Mouse (Mus musculus): Measurements from ENCODE around the gene Ccdc142. TPM values are rescaled to one million over a fixed set of nuclear protein-coding genes. Genes with fewer than 3 reads are reported as not detected.

Gene Ccdc142
- polyA plus RNA-seq, 1 experiment: 11.1 TPM

GRCm38 (mm10) chr6:83136291-83136880 is 35.0 kb downstream of the Ccdc142 start:
- no peak for DNase-seq (ENCODE audit: extremely low spot score in 1 of 2, low spot score in 1 of 2)

- DNase-seq (ENCODE audit: extremely low spot score in 1 of 2, low spot score in 1 of 2): peak in 1 of 2 experiments; percentile 34
These were observed 35.6 kb downstream of the Ccdc142 start for GRCm38 (mm10) chr6:83136881-83137575.

DNA sequence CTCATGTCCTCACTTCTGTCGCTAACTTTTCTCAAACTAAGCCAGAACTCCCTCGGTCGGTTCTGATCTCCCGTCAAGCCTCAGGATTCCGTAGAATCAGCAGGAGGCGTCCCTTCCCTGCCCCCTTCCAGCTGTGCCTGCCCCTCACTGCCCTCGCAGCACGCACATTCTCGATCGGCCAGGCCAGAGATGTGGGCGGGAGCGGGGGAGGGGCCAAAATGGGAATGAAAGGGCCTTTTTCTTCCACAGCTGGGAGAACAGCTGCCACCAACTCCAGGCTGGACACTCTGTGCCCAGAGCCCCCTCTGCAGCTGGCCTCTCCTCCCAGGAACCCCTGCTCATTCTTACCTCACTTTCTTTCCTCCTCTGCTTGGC is 36.2 kb downstream of the Ccdc142 start:
- peak; percentile 56 to 67 for DNase-seq (ENCODE audit: extremely low spot score in 1 of 2, low spot score in 1 of 2)

DNA sequence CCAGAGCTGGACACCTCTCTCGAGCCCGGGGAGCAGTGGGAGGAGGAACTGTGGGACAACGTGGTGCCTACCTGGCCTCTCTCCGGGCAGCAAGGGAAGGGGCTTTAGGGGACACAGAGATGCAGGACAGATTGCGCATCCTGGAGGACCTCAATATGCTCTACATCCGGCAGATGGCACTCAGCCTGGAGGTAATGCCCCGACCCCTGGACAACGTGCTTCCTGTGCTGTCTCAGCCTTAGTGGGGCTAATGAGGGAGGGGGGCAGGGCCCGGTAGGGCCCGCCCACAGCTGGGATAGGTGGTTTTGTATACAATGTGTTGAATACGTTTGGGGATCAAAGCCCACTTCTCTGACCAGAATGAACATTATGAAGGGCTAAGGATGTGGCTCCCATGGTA is 36.7 kb downstream of the Ccdc142 start:
- DNase-seq (ENCODE audit: extremely low spot score in 1 of 2, low spot score in 1 of 2): no peak

DNA sequence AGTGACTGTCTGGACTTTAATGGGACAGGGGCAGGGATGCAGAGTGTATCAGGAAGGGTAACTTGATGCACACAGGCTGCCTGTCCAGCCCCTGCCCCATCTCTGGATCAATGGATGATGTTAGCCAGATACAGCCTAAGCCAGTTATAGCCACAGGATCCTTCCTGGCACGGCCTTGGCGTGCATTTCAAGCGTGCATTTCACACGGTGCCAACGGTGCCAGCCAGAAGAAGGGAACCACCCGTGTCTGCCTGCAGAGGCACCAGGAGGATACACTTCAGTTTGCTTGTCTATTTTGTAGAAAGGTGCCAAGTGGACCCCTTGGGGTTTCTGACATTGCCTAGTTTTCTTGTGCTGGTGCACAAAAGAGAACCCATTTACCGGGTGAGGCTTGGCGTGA is 38.6 kb downstream of the Ccdc142 start:
- no peak for DNase-seq (ENCODE audit: extremely low spot score in 1 of 2, low spot score in 1 of 2)

DNA sequence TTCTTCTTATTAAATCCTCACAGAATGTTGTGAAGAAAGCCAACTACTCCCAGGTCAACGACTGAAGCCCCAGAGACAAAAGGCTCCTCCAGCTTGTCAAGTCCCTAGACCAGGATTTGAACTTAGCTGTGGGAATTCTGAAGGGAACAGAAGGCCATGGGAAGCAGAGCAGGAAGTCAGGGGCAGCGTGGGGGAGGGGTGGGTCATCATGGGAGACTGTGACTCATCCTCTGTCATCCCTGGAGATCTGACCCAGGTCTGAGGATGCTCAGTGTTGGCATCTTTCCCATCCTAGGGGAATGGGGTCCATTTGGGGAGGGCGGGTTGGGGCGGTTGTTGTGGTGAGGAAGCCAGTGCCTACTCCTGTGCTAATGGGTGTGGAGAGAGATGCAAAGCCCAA is 40.2 kb downstream of the Ccdc142 start:
- no peak for DNase-seq (ENCODE audit: extremely low spot score in 1 of 2, low spot score in 1 of 2)

DNA sequence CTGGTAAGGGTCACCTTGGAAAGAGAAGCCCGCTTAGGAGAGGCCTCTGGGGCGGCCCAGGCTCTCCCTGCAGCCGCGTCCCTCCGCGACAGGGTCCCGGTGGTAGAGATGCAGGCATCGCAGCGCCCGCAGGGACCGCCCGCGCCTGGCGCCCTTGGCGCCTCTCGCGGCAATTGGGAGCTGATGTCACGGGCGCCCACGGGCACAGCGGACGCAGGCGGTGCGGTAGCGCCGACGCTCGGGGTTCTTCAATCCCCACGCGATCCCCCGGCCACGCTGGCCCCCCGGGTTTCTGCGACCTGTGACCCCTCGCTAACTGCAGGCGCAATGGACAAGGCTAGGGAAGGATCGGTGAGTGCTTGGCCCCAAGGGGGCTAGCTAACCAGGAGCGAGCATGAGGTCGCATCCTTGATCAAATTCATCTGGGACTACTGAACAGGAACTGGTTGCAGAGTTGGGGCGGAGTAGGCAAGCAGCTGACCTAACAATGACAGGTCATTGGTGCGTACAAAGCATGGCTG is 40.9 kb downstream of the Ccdc142 start:
- DNase-seq (ENCODE audit: extremely low spot score in 1 of 2, low spot score in 1 of 2): peak in 1 of 2 experiments; percentile 68

GRCm38 (mm10) chr6:83142886-83143285 is 41.5 kb downstream of the Ccdc142 start:
- DNase-seq (ENCODE audit: extremely low spot score in 1 of 2, low spot score in 1 of 2): peak in 1 of 2 experiments; percentile 69

DNA sequence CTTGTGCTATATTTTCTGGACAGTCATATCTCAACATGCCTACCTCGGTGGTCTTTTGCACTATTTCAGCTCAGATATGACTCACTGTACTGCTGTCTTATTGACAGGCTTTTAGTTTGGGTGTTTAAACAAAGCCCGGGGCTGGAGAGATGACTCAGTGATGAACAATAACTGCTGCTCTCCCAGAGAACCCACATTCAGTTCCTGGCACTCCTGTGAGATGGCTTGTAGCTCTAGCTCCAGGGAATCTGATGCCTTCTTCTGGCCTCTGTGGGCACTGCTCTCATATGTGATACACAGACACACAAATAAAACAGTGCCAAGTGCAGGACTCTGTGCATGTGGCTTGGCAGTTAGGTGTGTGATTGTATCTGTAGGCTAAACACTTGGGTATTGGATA is 43.8 kb downstream of the Ccdc142 start:
- DNase-seq (ENCODE audit: extremely low spot score in 1 of 2, low spot score in 1 of 2): peak in 1 of 2 experiments; percentile 53

DNA sequence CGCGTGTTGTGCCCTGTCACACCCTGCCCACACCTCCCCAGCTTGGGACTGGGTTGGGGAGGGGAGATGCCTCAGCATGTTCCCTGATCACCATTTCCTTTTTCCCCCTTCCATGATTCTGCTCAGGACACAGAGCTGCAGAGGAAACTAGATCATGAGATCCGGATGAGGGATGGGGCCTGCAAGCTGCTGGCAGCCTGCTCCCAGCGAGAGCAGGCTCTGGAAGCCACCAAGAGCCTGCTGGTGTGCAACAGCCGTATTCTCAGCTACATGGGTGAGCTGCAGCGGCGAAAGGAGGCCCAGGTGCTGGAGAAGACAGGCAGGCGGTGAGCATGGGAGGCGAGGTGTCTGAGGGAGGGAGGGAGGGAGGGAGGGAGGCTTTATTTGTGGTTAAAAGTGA is 44.4 kb downstream of the Ccdc142 start:
- no peak for DNase-seq (ENCODE audit: extremely low spot score in 1 of 2, low spot score in 1 of 2)

GRCm38 (mm10) chr6:83147280-83147679 is 45.9 kb downstream of the Ccdc142 start:
- DNase-seq (ENCODE audit: extremely low spot score in 1 of 2, low spot score in 1 of 2): no peak

- DNase-seq (ENCODE audit: extremely low spot score in 1 of 2, low spot score in 1 of 2): no peak
These were observed 50.3 kb downstream of the Ccdc142 start for GRCm38 (mm10) chr6:83151721-83152120.

DNA sequence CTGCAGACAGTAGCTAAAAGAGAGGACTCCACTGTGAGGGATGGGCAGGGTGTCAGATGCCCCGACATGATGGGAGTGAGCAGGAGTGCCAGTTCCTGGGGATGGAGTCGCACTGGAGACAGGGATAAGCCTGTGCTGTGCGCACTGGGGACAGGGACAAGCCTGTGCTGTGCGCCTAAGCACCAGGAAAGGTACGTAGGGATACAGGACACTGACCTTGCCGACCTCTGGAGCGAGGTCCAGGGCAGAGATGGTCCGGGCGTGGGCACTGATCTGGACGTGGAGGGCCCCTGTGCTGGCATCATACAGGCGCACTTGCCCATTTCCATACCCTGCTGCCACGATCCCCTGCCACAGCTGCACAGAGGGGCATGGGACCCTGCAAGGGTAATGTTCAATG is 51.6 kb downstream of the Ccdc142 start:
- DNase-seq (ENCODE audit: extremely low spot score in 1 of 2, low spot score in 1 of 2): no peak

DNA sequence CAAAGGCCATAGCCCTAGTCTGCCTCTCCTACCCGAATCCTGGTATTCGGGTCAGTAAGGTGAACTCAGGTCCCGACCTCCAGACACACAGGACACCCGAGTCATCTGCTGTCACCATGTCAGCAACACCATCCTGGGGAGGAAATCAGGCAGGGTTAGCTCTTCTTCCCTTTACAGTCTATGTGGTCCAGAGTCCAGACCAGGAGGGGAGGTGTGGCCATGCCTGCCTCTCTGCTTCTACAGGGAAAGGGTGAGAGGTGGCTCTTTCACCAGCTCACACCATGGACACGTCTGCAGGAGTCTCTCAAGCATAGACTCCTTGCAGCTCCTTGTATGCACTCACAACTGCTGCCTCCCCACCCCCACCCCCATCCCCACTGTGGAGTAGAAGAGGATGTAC is 52.1 kb downstream of the Ccdc142 start:
- no peak for DNase-seq (ENCODE audit: extremely low spot score in 1 of 2, low spot score in 1 of 2)

GRCm38 (mm10) chr6:83155552-83156238 is 54.3 kb downstream of the Ccdc142 start:
- DNase-seq (ENCODE audit: extremely low spot score in 1 of 2, low spot score in 1 of 2): peak in 1 of 2 experiments; percentile 54

DNA sequence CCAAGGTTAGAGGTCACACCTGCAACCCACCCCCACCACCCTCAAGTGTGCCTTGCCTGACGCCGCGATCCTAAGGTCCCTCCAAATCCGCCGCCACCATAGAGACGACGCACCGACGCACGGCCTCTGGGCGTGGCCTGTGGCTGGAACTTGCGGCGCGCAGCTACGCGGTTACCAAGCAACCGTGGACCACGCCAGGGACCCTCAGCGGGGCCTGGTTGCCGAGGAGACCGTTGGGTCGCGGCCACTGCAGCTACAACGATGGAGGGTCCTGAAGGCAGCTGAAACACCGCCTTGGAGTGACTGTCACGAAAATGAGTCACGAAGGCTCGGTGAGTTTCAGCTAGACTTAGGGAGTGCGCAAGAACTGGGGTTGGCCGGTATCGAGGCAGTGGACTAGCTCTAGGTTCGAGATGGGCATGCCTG is 54.9 kb downstream of the Ccdc142 start, which contains the start of the genes Wdr54 and 1700003E16Rik:
TSS of gene Wdr54 (minus strand) at position 139 of the 426 bp plus-strand sequence.
TSS of gene 1700003E16Rik (plus strand) at position 146 of the 426 bp plus-strand sequence.
- peak; percentile 57 to 78 for DNase-seq (ENCODE audit: extremely low spot score in 1 of 2, low spot score in 1 of 2)

Other genes with a start within 250 kb of the Ccdc142 start
- gene Sema4f, start 161.8 kb upstream of the Ccdc142 start, polyA plus RNA-seq (2012; rRNA removed): 24.6 and 27.5 TPM in 2 replicates
- 0.12 TPM in 1 of 2 replicates, not detected in the other for gene M1ap, start 154.7 kb upstream of the Ccdc142 start, polyA plus RNA-seq (2012; rRNA removed)
- 1.7 and 2.4 TPM in 2 replicates for gene Dok1, start 68.1 kb upstream of the Ccdc142 start, polyA plus RNA-seq (2012; rRNA removed)
- 6.4 and 6.6 TPM in 2 replicates for gene Loxl3, start 67.4 kb upstream of the Ccdc142 start, polyA plus RNA-seq (2012; rRNA removed)
- 220 and 253 TPM in 2 replicates for gene Aup1, start 47.1 kb upstream of the Ccdc142 start, polyA plus RNA-seq (2012; rRNA removed)
- 58.8 and 63.7 TPM in 2 replicates for gene Htra2, start 46.3 kb upstream of the Ccdc142 start, polyA plus RNA-seq (2012; rRNA removed)
- gene Dqx1, start 43.8 kb upstream of the Ccdc142 start, polyA plus RNA-seq (2012; rRNA removed): 0.76 and 0.97 TPM in 2 replicates
- not detected in 2 replicates for gene Tlx2, start 31.3 kb upstream of the Ccdc142 start, polyA plus RNA-seq (2012; rRNA removed)
- gene Pcgf1, start 23.7 kb upstream of the Ccdc142 start, polyA plus RNA-seq (2012; rRNA removed): 40.1 and 40.5 TPM in 2 replicates
- 0.36 and 0.66 TPM in 2 replicates for gene Lbx2, start 15.2 kb upstream of the Ccdc142 start, polyA plus RNA-seq (2012; rRNA removed)
- 8.5 and 11.2 TPM in 2 replicates for gene Gm42688, start within 50 bp of the Ccdc142 start, polyA plus RNA-seq (2012; rRNA removed)
- 96.4 and 109 TPM in 2 replicates for gene Mrpl53, start 7.4 kb downstream of the Ccdc142 start, polyA plus RNA-seq (2012; rRNA removed)
- 30.6 and 31.6 TPM in 2 replicates for gene Mogs, start 13.9 kb downstream of the Ccdc142 start, polyA plus RNA-seq (2012; rRNA removed)
- gene Wbp1, start 20.0 kb downstream of the Ccdc142 start, polyA plus RNA-seq (2012; rRNA removed): 95.9 and 107 TPM in 2 replicates
- 24.6 and 31.4 TPM in 2 replicates for gene Ino80b, start 23.8 kb downstream of the Ccdc142 start, polyA plus RNA-seq (2012; rRNA removed)
- 101 and 119 TPM in 2 replicates for gene Rtkn, start 33.9 kb downstream of the Ccdc142 start, polyA plus RNA-seq (2012; rRNA removed)
- gene Wdr54, start 54.8 kb downstream of the Ccdc142 start, polyA plus RNA-seq (2012; rRNA removed): 26.6 and 27.7 TPM in 2 replicates
- 28.6 TPM in 2 replicates for gene 1700003E16Rik, start 54.8 kb downstream of the Ccdc142 start, polyA plus RNA-seq (2012; rRNA removed)
- gene Dctn1, start 64.3 kb downstream of the Ccdc142 start, polyA plus RNA-seq (2012; rRNA removed): 344 and 369 TPM in 2 replicates
- gene Slc4a5, start 118.2 kb downstream of the Ccdc142 start, polyA plus RNA-seq (2012; rRNA removed): 0.04 and 0.21 TPM in 2 replicates
- gene Mthfd2, start 224.3 kb downstream of the Ccdc142 start, polyA plus RNA-seq (2012; rRNA removed): 6.3 and 6.9 TPM in 2 replicates
- 16.3 and 19.2 TPM in 2 replicates for gene Mob1a, start 224.4 kb downstream of the Ccdc142 start, polyA plus RNA-seq (2012; rRNA removed)
- gene Bola3, start 247.5 kb downstream of the Ccdc142 start, polyA plus RNA-seq (2012; rRNA removed): 41.8 and 73.9 TPM in 2 replicates

All from frontal cortex, adult 2 months (tissue).